Mouse (Mus musculus) MEL (cell line): ENCODE measurements at regions not wholly inside any gene's neighbourhood (a gene's known extent, or its start where the extent isn't known, plus 50 kb on each side); places are given as distances from the start of the nearest gene placed in this dataset.

ENCODE experiments used
- DNase-seq: peaks from one replicate; pipeline ENCODE4 v3.0.0; 2011; ENCODE audit warnings: low read depth, low spot score
- H3K27ac ChIP-seq: 2 replicates; pipeline ENCODE4 v1.5.1; 2012; ENCODE audit warnings: low read depth, mild to moderate bottlenecking, control low read depth, low read length, moderate library complexity; ENCODE audit not compliant: control insufficient read depth
- H3K27me3 ChIP-seq, 2 experiments: fragments of 150-350 bp in 1 of 2; sonication (generic) in 1 of 2; 2 replicates each; pipeline ENCODE4 v1.6.1; 2012; ENCODE audit warnings: low read length in 2 of 2, mild to moderate bottlenecking in 2 of 2, improper control_type of control experiment in 1 of 2, moderate library complexity in 1 of 2; ENCODE audit not compliant: insufficient read depth in 2 of 2, control insufficient read depth in 1 of 2
- H3K36me3 ChIP-seq, 2 experiments: 2 replicates each; pipeline ENCODE4 v1.6.1; 2012 to 2014; ENCODE audit warnings: low read length in 2 of 2, improper control_type of control experiment in 1 of 2, inconsistent platforms in 1 of 2, mild to moderate bottlenecking in 1 of 2; ENCODE audit not compliant: insufficient read depth in 2 of 2, control insufficient read depth in 1 of 2
- H3K4me1 ChIP-seq, 2 experiments: fragments of 150-350 bp in 1 of 2; sonication (generic) in 1 of 2; 2 replicates each; pipeline ENCODE4 v1.6.1; 2012; ENCODE audit warnings: low read length in 2 of 2, improper control_type of control experiment in 1 of 2, mild to moderate bottlenecking in 1 of 2; ENCODE audit not compliant: insufficient read depth in 2 of 2, control insufficient read depth in 1 of 2
- H3K4me3 ChIP-seq, 2 experiments: fragments of 150-350 bp in 1 of 2; sonication (generic) in 1 of 2; 2 replicates each; pipeline ENCODE4 v1.5.1; 2012; ENCODE audit warnings: low read depth in 2 of 2, low read length in 2 of 2, mild to moderate bottlenecking in 2 of 2, moderate library complexity in 2 of 2, control low read depth in 1 of 2, improper control_type of control experiment in 1 of 2; ENCODE audit not compliant: control insufficient read depth in 1 of 2, insufficient read depth in 1 of 2
- H3K79me2 ChIP-seq: 2 replicates; pipeline ENCODE4 v1.6.1; 2012; ENCODE audit warnings: mild to moderate bottlenecking, low read length, moderate library complexity; ENCODE audit not compliant: control insufficient read depth, poor library complexity, insufficient read depth
- H3K9ac ChIP-seq: 2 replicates; pipeline ENCODE4 v1.6.1; 2012; ENCODE audit warnings: low read depth, mild to moderate bottlenecking, control low read depth, low read length, moderate library complexity; ENCODE audit not compliant: control insufficient read depth, poor library complexity, severe bottlenecking
- H3K9me3 ChIP-seq: fragments of 150-350 bp; sonication (generic); replicated peaks from 2 replicates; pipeline ENCODE4 v1.6.1; 2012; ENCODE audit warnings: mild to moderate bottlenecking, low read length, improper control_type of control experiment, moderate library complexity; ENCODE audit not compliant: insufficient read depth
- CHD1 ChIP-seq: IDR thresholded peaks from 2 replicates; pipeline ENCODE4 v1.6.1; 2012; ENCODE audit warnings: low read depth, mild to moderate bottlenecking, inconsistent platforms, low read length, improper control_type of control experiment
- CTCF ChIP-seq, 3 experiments: IDR thresholded peaks in 2 of 3; conservative IDR thresholded peaks in 1 of 3; 2 replicates each; pipeline ENCODE4 v1.5.1; 2011 to 2012; ENCODE audit warnings: low read length in 3 of 3, low read depth in 2 of 3, mild to moderate bottlenecking in 2 of 3, improper control_type of control experiment in 1 of 3, inconsistent platforms in 1 of 3, mixed read lengths in 1 of 3, moderate library complexity in 1 of 3; ENCODE audit not compliant: control insufficient read depth in 1 of 3, insufficient read depth in 1 of 3, poor library complexity in 1 of 3, severe bottlenecking in 1 of 3
- E2F4 ChIP-seq: IDR thresholded peaks from 2 replicates; pipeline ENCODE4 v1.6.1; 2011; ENCODE audit warnings: low read depth, low read length, improper control_type of control experiment, borderline replicate concordance
- ELF1 ChIP-seq: IDR thresholded peaks from 2 replicates; pipeline ENCODE4 v1.6.1; 2014; ENCODE audit warnings: low read depth, mild to moderate bottlenecking, inconsistent platforms, low read length, improper control_type of control experiment, moderate library complexity
- EP300 ChIP-seq, 2 experiments: IDR thresholded peaks; 2 replicates each; pipeline ENCODE4 v1.6.1; 2011; ENCODE audit warnings: improper control_type of control experiment in 2 of 2, low read length in 2 of 2, low read depth in 1 of 2, mild to moderate bottlenecking in 1 of 2
- GABPA ChIP-seq: IDR thresholded peaks from 2 replicates; pipeline ENCODE4 v1.6.1; 2012; ENCODE audit warnings: low read depth, mild to moderate bottlenecking, inconsistent platforms, low read length, improper control_type of control experiment, moderate library complexity
- GATA1 ChIP-seq: IDR thresholded peaks from 2 replicates; pipeline ENCODE4 v1.6.1; 2011; ENCODE audit warnings: low read depth, low read length, improper control_type of control experiment
- HCFC1 ChIP-seq: IDR thresholded peaks from 2 replicates; pipeline ENCODE4 v1.6.1; 2012; ENCODE audit warnings: low read depth, mild to moderate bottlenecking, inconsistent platforms, low read length, improper control_type of control experiment, moderate library complexity
- JUND ChIP-seq: IDR thresholded peaks from 2 replicates; pipeline ENCODE4 v1.6.1; 2011; ENCODE audit warnings: low read depth, mild to moderate bottlenecking, improper control_type of control experiment, low read length
- KAT2A ChIP-seq: conservative IDR thresholded peaks from 2 replicates; pipeline ENCODE4 v1.6.1; 2012; ENCODE audit warnings: low read depth, low read length, improper control_type of control experiment, inconsistent platforms
- MAFK ChIP-seq: IDR thresholded peaks from 2 replicates; pipeline ENCODE4 v1.6.1; 2011; ENCODE audit warnings: low read depth, mild to moderate bottlenecking, low read length, improper control_type of control experiment, borderline replicate concordance
- MAZ ChIP-seq: IDR thresholded peaks from 2 replicates; pipeline ENCODE4 v1.6.1; 2012; ENCODE audit warnings: low read depth, mild to moderate bottlenecking, inconsistent platforms, low read length, improper control_type of control experiment
- MYB ChIP-seq: IDR thresholded peaks from 2 replicates; pipeline ENCODE4 v1.6.1; 2011; ENCODE audit warnings: mild to moderate bottlenecking, low read depth, low read length, improper control_type of control experiment
- MYC ChIP-seq: IDR thresholded peaks from 2 replicates; pipeline ENCODE4 v1.6.1; 2011; ENCODE audit warnings: low read depth, mild to moderate bottlenecking, low read length, improper control_type of control experiment, moderate library complexity
- NELFE ChIP-seq: IDR thresholded peaks from 2 replicates; pipeline ENCODE4 v1.6.1; 2011; ENCODE audit warnings: low read depth, low read length, improper control_type of control experiment
- POLR2AphosphoS2 ChIP-seq: IDR thresholded peaks from 2 replicates; pipeline ENCODE4 v1.6.1; 2011; ENCODE audit warnings: low read length, improper control_type of control experiment
- RCOR1 ChIP-seq: IDR thresholded peaks from 2 replicates; pipeline ENCODE4 v1.6.1; 2012; ENCODE audit warnings: low read depth, mild to moderate bottlenecking, inconsistent platforms, low read length, improper control_type of control experiment
- SIN3A ChIP-seq: IDR thresholded peaks from 2 replicates; pipeline ENCODE4 v1.6.1; 2012; ENCODE audit warnings: low read length, improper control_type of control experiment, inconsistent platforms
- TBP ChIP-seq: IDR thresholded peaks from 2 replicates; pipeline ENCODE4 v1.8.0; 2011; ENCODE audit warnings: low read depth, low read length, improper control_type of control experiment
- TCF12 ChIP-seq: IDR thresholded peaks from 2 replicates; pipeline ENCODE4 v1.6.1; 2014; ENCODE audit warnings: low read depth, mild to moderate bottlenecking, inconsistent platforms, low read length, improper control_type of control experiment, moderate library complexity
- USF2 ChIP-seq, 2 experiments: IDR thresholded peaks; 2 replicates each; pipeline ENCODE4 v1.6.1; 2011 to 2012; ENCODE audit warnings: improper control_type of control experiment in 2 of 2, low read length in 2 of 2, borderline replicate concordance in 1 of 2, inconsistent platforms in 1 of 2, low read depth in 1 of 2, mild to moderate bottlenecking in 1 of 2; ENCODE audit not compliant: insufficient read depth in 1 of 2
- ZKSCAN1 ChIP-seq: IDR thresholded peaks from 2 replicates; pipeline ENCODE4 v1.6.1; 2012; ENCODE audit warnings: low read depth, mild to moderate bottlenecking, inconsistent platforms, low read length, improper control_type of control experiment, moderate library complexity
- ZMIZ1 ChIP-seq: IDR thresholded peaks from 2 replicates; pipeline ENCODE4 v1.6.1; 2012; ENCODE audit warnings: low read depth, mild to moderate bottlenecking, inconsistent platforms, low read length, improper control_type of control experiment, moderate library complexity
- ZNF384 ChIP-seq: IDR thresholded peaks from 2 replicates; pipeline ENCODE4 v1.6.1; 2012; ENCODE audit warnings: low read depth, mild to moderate bottlenecking, inconsistent platforms, low read length, improper control_type of control experiment

DNA sequence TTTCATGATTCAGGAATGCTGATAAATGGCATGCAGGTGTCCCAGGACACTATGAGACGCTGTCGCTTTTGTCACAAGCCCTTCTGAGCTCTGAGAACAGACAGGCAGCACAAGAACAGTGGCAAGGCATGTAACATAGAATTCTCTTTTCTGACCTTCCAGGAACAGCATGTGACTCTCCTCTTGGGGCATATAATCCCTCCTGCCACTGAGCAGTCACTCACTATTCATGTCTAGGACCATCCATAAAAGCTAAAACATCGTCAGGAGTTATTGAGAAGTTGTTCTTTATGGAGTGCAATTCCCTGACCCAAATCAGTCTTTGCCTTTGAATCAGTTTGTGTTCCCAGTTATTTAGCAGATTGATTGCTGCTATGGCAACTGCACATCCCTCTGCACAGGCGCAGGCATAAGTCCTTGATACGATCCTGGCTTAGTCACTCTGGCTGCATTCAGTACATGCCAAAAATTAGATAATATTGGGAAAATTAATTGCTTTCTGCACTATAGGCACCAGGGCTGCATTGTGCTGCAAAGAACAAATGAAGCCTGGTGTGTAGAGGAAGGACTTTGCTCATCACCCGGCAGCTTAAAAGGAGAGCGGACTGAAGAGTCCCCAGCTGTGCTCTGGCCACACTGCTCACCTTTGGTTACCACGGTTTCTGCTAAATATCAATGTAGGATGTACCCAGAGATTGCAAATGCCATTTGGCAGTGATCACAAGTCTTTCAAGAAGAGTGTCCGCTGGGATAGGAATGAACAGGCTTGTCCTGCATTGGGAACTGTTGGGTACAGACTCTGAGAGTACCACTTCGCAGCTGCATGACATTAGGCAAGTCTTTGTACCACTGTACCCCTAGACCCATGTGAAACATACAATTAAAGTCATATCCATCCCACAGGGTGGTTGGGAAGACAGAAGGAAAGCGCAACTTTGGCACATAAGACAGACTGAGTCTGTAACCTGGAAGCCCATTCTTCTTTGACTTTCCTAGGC, 288.6 kb downstream of the Elavl2 start:
- Histone ChIP-seq H3K4me3 (no peak overlapping the region), H3K79me2 (no peaks in the 10 kb centered on the region), H3K27me3 (no peaks in the 10 kb centered on the region), H3K36me3 (no peaks in the 10 kb centered on the region; a peak in 1 of 4 replicates), H3K9me3 (no peaks in the 10 kb centered on the region), H3K27ac (no peak overlapping the region), H3K9ac (no peak overlapping the region)
- no peak for DNase-seq
- no peak for TF ChIP-seq ZMIZ1
- TF ChIP-seq EP300 (IDR thresholded peaks at IDR 0.05; ENCODE audit: low read depth in 1 of 2, low read length in 2 of 2), result no peak
- no peak for TF ChIP-seq MYB
- no peak for TF ChIP-seq E2F4
- no peak for TF ChIP-seq HCFC1
- no peak for TF ChIP-seq ELF1
- TF ChIP-seq USF2 (IDR thresholded peaks at IDR 0.05; ENCODE audit: borderline replicate concordance in 1 of 2, insufficient read depth in 1 of 2, low read depth in 1 of 2, low read length in 2 of 2), result no peak
- no peak for TF ChIP-seq RCOR1
- TF ChIP-seq TCF12, result no peak
- TF ChIP-seq TBP, result no peak
- no peak for TF ChIP-seq MYC
- TF ChIP-seq SIN3A, result no peak
- TF ChIP-seq MAFK, result no peak
- no peak for TF ChIP-seq KAT2A
- TF ChIP-seq GATA1, result no peak
- TF ChIP-seq, all 39 proteins: peak for 0
- H3K4me1 ChIP-seq, result peaks cover 0 to 12% of the 10 kb centered on the region in 2 experiments; a peak in 1 of 4 replicates

DNA sequence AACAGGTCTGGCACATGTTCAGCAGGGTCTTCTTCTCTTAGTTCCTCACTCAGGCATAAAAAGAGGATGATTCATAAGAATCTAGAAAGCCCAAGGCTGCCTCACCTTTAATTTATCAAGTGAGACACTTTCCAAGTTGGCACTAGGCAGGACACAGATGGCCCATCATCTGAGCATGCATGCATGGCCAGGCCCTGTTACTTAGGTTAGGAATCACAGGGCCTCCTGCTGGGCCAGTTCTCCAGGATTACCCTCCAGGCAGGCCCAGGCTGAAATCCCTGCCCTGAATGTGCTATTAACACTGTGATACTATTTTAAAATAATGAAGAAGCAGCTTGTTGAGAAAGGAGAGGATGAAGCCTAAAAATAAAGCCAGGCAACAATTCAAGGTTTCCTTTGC, 304.5 kb downstream of the Elavl2 start:
- no peak overlapping the region for H3K4me3 ChIP-seq
- no peak overlapping the region for H3K9ac ChIP-seq
- H3K4me1 ChIP-seq, result no peaks in the 10 kb centered on the region
- no peak overlapping the region for H3K27ac ChIP-seq
- no peaks in the 10 kb centered on the region for H3K36me3 ChIP-seq
- H3K9me3 ChIP-seq, result no peaks in the 10 kb centered on the region
- H3K27me3 ChIP-seq, result no peaks in the 10 kb centered on the region
- no peaks in the 10 kb centered on the region for H3K79me2 ChIP-seq
- DNase-seq, result no peak
- TF ChIP-seq JUND (no peak), GATA1 (no peak), GABPA (no peak), CHD1 (no peak), SIN3A (no peak), MAZ (no peak), KAT2A (no peak), CTCF (IDR thresholded peaks at IDR 0.05 in 2 of 3, conservative IDR thresholded peaks at IDR 0.05 in 1 of 3; ENCODE audit: control insufficient read depth in 1 of 3, insufficient read depth in 1 of 3, low read depth in 2 of 3, low read length in 3 of 3, poor library complexity in 1 of 3, severe bottlenecking in 1 of 3) (no peak), EP300 (IDR thresholded peaks at IDR 0.05; ENCODE audit: low read depth in 1 of 2, low read length in 2 of 2) (no peak), MYB (no peak), ZNF384 (no peak), ZKSCAN1 (no peak), ELF1 (no peak), NELFE (no peak), POLR2AphosphoS2 (no peak)
